Mouse (Mus musculus) erythroblast, embryonic 14.5 days (primary cell): ENCODE measurements around the gene Slc25a39.

ENCODE experiments used
- GATA1 ChIP-seq: IDR thresholded peaks from 2 replicates; pipeline ENCODE4 v1.6.1; 2012; ENCODE audit warnings: low read length, inconsistent platforms, mixed read lengths
- TAL1 ChIP-seq: IDR thresholded peaks from 3 replicates; pipeline ENCODE4 v1.6.1; 2012; ENCODE audit warnings: low read length, inconsistent platforms, mixed read lengths

DNA sequence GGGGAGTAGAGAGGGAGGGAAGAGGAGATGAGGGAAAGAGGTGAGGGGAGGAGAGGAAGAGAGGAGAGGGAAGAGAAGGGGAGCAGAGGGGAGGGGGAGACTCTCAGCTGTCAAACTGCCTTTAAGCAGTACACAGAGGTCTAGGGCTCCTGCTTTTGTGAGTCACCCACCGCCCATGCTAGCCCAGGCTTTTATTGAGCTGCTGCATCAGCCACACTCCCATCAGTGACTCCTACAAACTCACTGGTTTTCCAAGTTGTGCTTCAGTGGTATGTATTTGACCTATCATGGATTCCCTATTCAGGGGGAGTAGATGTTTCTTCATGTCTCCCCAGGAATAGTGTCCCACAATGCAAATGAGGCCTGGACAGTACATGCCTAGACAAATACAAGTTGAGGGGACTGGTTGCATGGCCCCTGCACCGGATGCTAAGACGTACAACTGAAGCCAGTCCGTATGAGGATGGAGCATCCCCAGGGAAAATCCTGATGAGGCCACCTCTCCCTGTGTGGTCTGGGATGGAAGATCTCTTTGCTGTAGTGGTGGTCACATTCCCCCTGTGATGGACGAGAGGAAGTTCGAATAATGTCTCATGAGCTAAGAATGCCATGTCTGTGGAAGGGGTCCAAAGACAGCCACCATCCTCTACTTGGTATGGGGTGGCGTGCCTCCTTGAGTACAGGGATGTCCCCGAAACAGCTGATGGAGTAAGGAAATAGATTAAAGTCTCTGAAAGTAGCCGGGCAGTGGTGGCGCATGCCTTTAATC lies 7.5 kb upstream of the Slc25a39 start:
- no peak for TF ChIP-seq GATA1
- no peak for TF ChIP-seq TAL1
